Mouse (Mus musculus) thymus, postnatal 25 days (tissue): ENCODE measurements at regions not wholly inside any gene's neighbourhood (a gene's known extent, or its start where the extent isn't known, plus 50 kb on each side); places are given as distances from the start of the nearest gene placed in this dataset.

Experiments used
- DNase-seq: peaks from one replicate; pipeline ENCODE4 v3.0.0; 2022

- no peak for DNase-seq
These were observed 220.1 kb upstream of the 9630041A04Rik start for GRCm38 (mm10) chr9:101641524-101641923.

DNA sequence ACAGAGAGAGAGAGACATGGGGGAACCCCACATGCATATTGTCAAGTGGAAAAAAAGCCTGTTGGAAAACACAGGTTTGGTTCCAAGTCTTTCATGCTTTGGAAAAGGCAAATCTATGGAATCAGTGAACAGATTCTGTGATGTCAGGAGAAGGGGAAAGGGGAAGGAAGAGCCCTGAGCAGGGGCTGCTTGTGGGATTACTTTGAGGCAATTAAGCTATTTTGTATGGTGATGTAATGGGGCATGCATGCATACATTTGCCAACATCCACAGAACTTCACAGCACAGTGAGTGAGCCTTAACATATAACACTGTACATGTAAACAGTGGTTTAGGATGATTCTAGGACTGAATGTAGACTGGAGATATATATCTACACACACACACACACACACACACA is 221.0 kb upstream of the 9630041A04Rik start:
- DNase-seq: no peak

DNA sequence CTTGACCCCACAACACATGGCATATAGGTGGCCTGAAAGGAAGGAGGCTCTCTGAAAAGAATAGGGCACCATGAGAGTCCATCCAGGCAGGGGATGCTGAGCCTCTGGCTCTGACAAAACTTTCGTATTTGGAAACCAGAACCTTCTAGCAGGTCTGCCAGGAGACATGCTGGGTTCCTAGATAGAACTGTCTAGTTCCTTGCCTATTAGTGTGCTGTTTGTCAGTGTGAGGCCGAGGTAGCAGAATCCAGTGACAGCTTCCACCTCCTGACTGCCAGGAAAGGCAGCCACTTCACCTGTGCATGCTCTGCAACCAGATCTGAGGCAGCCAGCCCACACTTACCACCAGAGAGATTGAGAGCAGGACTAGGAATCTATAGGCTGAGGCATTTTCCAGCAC is 245.4 kb upstream of the 9630041A04Rik start:
- DNase-seq: no peak

DNA sequence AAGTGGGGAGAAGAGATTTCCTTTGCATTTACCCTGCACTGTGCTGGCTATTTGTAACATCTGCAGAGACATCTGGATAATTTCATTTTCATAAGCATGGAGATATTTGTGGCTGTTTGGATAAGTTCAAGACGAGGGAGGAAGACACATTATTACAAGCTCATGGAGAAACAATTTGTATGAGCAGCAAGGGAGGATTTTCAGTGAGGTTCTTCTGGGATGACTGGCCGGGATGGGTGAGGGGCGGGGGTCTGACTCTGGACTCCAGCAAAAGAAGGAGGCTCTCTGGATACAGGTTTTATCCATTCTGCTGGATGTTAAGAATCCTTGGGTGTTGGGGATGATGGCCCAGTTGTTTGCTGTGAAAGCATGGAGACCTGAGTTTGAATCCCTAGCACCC is 246.5 kb upstream of the 9630041A04Rik start:
- DNase-seq: no peak

DNA sequence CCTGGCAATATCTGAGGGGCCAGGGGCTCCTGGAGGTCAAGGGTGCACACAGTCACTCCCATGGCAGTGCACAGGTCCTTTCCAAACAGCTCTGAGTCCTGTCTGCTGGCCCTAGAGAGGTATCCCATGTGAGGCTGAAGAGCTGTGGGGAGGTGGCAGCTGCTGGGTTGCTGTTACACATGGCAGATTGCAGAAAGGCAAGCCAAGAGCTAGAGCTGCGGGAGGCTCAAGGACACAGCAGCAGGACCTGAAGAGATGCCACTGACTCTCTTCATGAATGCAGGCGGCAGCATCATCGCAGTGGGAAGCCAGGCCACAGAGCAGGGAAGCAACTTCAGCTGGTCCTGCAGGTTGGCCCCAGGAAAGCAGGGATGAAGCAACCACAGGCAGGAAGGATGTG is 247.7 kb upstream of the 9630041A04Rik start:
- no peak for DNase-seq

GRCm38 (mm10) chr9:101613471-101613870 is 248.2 kb upstream of the 9630041A04Rik start:
- DNase-seq: no peak

- DNase-seq: no peak
These were observed 248.7 kb upstream of the 9630041A04Rik start for GRCm38 (mm10) chr9:101612971-101613370.

DNA sequence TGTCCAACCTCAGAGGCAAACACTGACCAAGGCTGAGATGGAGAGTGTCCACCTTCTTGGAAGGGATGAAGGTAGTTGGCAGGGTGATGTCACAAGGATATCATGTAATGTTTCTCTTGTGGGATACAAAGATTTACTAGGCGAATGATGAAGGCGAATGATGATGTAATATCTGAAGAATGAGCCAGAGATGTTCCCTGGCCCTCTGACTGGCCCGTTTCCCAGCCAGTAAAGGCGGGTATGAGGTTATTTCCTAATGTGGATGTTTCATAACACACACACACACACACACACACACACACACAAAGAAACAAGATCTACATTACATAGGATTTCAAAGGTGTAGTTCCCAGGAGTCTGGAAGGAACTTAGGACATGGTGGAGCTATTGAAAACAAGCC is 249.1 kb upstream of the 9630041A04Rik start:
- no peak for DNase-seq

DNA sequence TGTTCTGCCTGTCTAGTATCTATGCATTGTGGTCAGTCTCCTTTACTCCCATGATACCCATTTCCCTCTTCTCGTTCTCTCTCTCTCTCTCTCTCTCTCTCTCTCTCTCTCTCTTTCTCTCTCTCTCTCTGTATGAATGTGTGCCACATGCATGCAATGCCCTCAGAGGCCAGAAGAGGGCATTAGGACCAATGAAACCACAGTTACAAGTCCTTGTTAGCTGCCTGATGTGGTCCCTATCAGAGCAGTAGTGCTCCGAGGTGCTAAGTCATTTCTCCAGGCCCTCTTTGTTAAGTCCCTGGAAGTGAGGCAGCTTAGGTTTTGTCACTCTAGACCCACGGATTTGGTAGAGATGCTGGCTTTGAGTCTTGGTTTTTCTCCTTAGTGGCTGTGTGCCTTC is 250.2 kb upstream of the 9630041A04Rik start:
- no peak for DNase-seq

DNA sequence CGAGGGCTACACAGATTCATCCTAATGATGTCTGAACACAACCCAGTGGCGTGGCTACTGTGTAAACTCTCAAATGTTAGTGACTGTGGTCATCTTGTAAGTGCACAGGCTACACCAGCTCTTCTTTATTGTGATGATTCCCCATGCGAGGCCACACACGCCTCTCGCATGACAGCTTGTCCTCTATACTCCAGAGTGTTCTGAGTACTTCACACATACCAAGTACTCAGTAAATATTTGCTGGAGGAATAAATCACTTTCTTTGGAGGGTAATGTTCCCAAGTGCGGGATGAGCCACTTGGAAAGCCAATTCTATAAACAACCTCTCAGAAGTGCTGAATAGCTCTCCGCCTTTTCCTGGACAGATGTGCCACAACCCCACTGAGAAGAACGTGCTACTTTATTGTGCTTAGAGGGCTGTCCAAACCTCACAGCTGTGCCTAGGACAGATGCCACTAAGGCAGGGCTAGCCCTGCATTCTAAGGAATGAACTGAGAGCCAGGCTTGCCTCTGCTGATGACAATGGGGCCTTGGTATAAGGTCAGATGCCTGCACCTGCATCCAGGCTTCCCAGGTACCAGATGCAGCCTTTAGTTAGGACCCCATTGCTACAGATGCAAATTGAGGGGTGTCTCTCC is 250.7 kb upstream of the 9630041A04Rik start:
- no peak for DNase-seq

DNA sequence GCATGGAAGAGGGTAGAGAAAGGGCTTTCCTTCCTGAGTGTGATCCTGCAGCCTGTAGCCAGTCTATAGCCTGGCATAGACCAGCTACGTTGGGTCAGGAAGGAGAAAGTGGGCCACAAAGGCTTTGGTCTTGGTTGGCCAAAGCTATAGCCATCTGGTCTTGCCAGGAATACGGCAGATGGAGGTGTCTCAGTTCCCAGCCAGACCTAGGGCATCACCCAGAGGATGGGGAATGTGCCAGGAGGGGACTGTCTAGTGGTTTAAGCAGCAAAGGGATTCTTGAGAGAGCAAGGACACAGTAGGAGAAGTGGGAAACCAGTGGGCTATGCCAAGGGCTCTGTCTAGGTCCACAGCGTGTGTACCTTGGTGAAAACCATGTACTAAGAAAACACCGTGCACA is 251.3 kb upstream of the 9630041A04Rik start:
- DNase-seq: no peak

DNA sequence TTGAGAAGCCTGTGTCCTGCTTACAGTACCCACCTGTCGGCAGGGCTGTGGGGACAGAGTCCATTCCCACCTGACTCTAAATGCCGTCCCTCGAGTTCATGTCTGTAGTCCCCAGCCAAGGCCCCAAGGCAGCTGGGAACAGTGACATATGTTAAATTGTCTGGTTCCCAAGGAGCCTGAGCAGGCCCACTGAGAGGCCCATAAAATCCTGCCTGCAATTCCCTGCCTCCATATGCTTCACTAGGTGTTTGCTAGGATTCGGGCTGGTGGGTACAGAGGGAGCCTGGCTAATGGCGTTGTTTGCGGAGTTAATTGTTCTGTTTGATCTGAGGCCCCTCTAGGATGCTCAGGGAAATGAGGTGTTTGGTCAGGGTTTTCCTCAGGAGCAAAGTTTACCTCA is 258.8 kb upstream of the 9630041A04Rik start:
- DNase-seq: no peak

DNA sequence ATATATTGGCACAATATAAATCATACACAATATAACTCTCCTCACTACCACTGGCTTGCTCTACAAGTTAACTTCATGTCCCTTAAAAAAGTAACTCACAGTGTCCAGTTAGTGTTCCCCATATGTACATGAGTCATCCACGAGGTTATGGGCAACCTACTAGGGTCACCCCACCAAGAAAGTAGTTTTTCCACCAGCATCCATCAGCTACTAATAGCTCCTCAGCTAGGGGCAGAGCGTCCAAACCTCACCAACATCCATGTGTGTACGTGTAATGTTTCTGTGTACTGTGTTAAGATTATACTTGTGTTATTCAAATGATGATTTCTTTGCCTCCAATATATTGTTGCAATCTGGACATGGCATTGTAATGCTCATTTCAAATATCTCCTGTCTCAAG is 264.7 kb upstream of the 9630041A04Rik start:
- DNase-seq: no peak

- no peak for DNase-seq
These were observed 266.5 kb upstream of the 9630041A04Rik start for GRCm38 (mm10) chr9:101595101-101595650.

GRCm38 (mm10) chr9:101592621-101593020 is 269.0 kb upstream of the 9630041A04Rik start:
- DNase-seq: no peak

DNA sequence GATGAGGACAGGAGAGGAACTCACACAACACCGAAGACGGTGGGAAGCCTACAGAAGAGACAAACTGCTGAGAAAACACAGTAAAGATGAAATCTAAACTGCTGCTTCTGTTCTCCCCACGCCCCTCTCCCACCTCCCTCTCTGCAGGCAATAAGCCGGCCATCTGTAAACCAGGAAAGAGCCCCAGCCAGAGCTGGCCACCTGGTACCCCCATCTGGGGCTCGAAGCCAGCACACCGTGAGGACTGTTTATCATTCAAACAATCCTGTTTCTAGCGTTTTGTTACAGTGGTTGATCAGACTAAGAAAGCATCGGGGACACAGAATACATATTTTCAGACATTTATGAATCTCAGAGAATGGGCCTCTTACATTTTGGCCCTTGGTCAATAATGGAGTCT is 270.0 kb upstream of the 9630041A04Rik start:
- no peak for DNase-seq

GRCm38 (mm10) chr9:101590310-101590709 is 271.3 kb upstream of the 9630041A04Rik start:
- DNase-seq: no peak

- DNase-seq: no peak
These were observed 280.6 kb upstream of the 9630041A04Rik start for GRCm38 (mm10) chr9:101581064-101581463.

DNA sequence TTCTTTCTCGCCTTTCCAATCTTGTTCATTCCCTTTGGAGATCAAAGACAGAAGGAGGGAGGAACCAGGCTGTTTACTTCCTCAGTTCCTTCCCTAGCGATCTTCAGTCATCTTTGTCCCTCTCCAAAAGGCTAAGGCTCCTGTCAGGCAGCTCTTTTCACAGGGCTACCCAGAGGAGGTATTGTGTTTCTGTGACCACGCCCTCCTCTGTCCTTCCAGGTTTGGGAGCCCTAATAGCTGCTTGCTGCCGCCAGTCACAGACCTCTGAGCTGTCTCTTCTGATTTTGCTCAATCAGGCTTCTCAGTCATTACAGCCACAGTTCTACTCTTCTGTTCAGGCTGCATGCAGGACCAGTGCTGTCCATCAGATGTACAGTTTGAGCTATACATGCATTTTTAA is 290.9 kb upstream of the 9630041A04Rik start:
- DNase-seq: no peak

GRCm38 (mm10) chr9:101563196-101563595 is 298.4 kb upstream of the 9630041A04Rik start:
- no peak for DNase-seq

GRCm38 (mm10) chr9:101559366-101559765 is 302.3 kb upstream of the 9630041A04Rik start:
- DNase-seq: no peak

DNA sequence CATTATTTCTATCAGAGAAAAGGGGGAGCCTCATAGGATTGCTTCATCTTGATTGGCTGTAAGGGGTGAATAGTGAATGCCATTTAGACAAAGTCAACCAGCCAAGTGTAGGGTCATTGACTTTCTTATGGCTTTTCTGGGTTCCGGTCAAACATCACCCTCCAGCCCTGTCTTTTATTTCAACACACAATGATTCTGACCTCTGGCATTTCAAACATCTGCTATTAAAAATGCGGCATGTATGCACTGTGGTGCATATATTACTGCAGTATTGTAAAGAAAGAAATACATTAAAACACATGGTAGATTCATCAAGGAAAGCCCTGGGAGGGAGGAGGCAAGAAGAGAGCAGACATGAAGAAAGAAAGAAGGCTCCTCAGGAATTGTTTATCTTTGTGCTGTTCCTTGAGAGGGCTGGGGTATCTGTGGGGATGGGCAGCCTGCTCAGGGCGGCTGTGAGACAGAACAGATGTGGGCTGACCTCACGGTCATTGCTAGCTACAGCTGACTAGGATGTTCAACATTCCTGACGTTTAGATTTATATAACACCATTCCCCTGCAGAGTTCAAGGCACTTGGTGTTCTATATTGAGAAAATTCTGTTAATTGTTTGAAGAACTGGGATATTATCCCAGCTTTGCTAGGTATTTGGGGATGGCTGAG is 303.5 kb upstream of the Ppp2r3a start:
- no peak for DNase-seq

- no peak for DNase-seq
These were observed 301.2 kb upstream of the Ppp2r3a start for GRCm38 (mm10) chr9:101552789-101553188.

DNA sequence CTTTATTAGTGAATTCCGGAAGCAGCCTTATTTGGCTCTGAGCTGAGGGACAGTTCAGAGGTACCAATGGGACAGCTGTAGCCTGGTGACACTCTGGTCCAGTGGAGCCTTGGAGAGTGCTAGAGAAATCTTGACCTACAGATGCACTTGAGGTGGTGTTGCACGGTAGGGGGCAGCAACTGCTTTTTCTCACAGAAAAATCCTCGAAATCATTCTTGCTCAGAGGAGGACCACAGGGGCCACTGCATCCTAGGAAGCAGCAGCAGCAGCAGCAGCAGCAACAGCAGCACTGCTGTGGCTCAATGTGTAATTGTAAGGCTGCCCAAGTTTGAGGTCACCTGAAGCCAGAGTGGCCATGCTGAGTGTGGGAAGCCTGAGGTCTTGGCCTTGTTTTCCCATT is 299.7 kb upstream of the Ppp2r3a start:
- DNase-seq: no peak
